Mouse (Mus musculus): ENCODE results near the gene Hnf4a. TPM values are rescaled to one million over a fixed set of nuclear protein-coding genes. Genes with fewer than 3 reads are reported as not detected.

Gene Hnf4a
- polyA plus RNA-seq, 1 experiment from 2014 or later = not detected

DNA sequence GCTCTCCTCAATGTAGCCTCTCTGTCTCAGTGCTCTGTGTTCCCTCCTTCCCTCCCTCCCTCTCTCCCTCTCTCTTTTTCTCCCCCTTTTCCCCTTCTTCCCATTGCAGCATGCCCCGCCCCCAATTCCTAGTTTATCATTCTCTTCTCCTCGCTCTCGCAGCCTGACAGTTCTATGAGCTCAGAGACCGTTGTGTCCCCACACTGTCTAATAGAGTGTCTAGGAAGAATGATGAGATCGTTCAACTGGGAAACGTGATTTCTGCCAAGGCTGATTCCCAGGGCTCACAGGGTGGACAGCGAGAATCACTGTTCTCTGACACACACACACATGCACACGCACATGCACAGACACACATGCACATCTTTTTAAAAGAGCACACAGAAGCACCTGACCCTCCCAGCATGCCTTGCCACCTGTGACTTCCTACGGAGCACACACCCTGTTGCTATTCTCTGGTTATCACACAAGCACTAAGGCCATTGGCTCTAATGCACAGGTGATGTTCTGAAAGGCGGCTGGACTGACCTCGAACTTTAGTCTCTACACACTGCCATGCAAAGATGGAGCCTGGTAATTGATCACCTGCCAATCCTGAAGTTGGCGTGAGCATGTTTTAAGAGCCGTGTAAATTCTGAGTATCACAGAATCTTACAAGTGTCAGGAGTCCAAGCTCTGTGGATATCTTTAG lies 54.8 kb downstream of the Hnf4a start:
- Histone ChIP-seq H3K27ac (no peak overlapping the region), H3K27me3 (ENCODE audit: low read depth, poor library complexity, severe bottlenecking) (no peaks in the 10 kb centered on the region), H3K4me3 (no peak overlapping the region), H3K36me3 (no peaks in the 10 kb centered on the region), H3K4me1 (no peaks in the 10 kb centered on the region), H3K9me3 (replicated peaks) (no peaks in the 10 kb centered on the region)
- WGBS = 83% methylated on average over 13 of the region's 13 CpGs
- DNase-seq (ENCODE audit: low spot score) = no peak

DNA sequence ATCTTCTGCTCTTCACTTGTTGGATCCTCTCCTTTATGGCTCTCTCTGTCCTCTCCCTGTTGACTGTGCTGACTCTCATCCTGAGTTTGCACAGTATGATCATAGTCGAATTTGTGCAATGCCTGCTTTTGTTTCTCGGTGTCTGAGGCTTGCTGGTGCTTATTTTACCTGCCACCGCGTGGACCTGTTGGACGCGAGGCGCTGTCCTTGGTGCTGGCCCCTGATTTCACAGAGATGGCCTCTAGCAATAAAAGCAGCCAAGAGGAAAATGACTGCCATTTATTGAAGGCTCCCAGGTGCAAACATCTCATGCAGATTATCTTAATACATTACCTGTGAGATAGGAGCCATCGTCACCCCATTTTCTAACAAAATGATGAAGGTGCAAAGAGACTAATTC lies 58.0 kb downstream of the Hnf4a start:
- peak; percentile 76 for DNase-seq (ENCODE audit: low spot score)
- H3K36me3 ChIP-seq = no peaks in the 10 kb centered on the region
- H3K4me3 ChIP-seq = no peak overlapping the region
- H3K27ac ChIP-seq = no peak overlapping the region
- H3K4me1 ChIP-seq = no peaks in the 10 kb centered on the region
- H3K27me3 ChIP-seq (ENCODE audit: low read depth, poor library complexity, severe bottlenecking) = no peaks in the 10 kb centered on the region
- H3K9me3 ChIP-seq (replicated peaks) = no peaks in the 10 kb centered on the region
- WGBS = 32% methylated on average over 8 of the region's 8 CpGs

DNA sequence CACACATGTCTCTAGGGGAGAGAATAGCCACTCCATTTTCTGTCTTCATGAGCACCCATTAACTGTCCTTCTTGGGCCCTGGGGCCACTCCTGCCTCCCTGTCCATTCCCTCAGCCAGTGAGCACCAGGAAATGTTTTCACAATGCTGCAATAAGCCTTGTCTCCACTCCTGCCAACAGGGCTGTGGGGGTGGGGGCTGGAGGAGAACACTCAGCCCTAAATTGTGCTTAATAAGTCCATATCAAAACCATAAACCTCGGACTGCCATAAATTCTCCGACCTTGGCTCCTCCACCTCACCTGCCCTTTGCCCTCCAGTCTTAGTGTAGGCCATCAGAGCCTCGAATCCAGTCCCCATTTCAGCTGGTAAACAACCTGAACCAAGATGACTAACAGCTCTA lies 67.7 kb downstream of the Hnf4a start:
- Histone ChIP-seq H3K9me3 (replicated peaks) (no peaks in the 10 kb centered on the region), H3K36me3 (no peaks in the 10 kb centered on the region), H3K27ac (no peak overlapping the region), H3K27me3 (ENCODE audit: low read depth, poor library complexity, severe bottlenecking) (no peaks in the 10 kb centered on the region), H3K4me3 (no peak overlapping the region), H3K4me1 (no peaks in the 10 kb centered on the region)
- 80% methylated on average over 3 of the region's 3 CpGs for WGBS
- DNase-seq (ENCODE audit: low spot score) = no peak

DNA sequence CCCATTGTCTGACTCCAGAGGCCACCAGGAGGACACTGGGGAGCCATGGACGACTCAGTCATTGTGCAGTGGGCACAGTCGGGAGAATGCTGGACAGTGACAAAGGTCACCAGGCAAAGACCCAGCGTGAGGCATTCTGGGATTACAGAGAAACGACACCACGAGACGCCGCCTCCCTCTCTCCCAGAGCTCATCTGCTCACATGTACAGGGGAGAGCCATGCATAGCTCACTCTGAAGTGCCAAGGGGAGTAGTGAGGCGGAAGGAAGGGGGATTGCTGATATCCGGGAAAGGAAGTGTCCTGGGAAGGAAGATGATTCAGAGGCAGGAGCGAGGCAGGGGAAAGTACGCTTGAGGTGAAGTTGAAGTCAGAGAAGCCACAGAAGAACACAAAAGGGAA lies 68.6 kb downstream of the Hnf4a start:
- no peak overlapping the region for H3K4me3 ChIP-seq
- H3K9me3 ChIP-seq (replicated peaks) = no peaks in the 10 kb centered on the region
- H3K27ac ChIP-seq = no peak overlapping the region
- no peaks in the 10 kb centered on the region for H3K36me3 ChIP-seq
- H3K4me1 ChIP-seq = no peaks in the 10 kb centered on the region
- DNase-seq (ENCODE audit: low spot score) = no peak
- no peaks in the 10 kb centered on the region for H3K27me3 ChIP-seq (ENCODE audit: low read depth, poor library complexity, severe bottlenecking)
- WGBS = 66% methylated on average over 11 of the region's 11 CpGs

DNA sequence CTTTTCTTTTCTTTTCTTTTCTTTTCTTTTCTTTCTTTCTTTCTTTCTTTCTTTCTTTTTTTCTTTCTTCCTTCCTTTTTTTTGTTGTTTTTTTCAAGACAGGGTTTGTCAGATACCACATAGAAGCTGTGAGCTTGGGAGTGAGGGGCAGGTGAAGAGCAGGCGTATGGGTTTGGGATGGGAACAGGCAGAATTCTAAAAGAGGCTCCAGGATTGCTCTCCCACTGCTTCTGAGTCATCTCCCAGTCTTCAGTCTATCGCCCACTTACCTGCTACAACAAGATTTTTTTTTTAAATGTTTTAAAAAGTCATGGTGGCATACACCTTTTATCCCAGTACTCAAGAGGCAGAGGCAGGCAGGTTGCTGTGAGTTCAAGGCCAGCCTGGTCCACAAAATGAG lies 71.4 kb downstream of the Hnf4a start:
- no peaks in the 10 kb centered on the region for H3K27me3 ChIP-seq (ENCODE audit: low read depth, poor library complexity, severe bottlenecking)
- H3K4me1 ChIP-seq = no peaks in the 10 kb centered on the region
- no peak for DNase-seq (ENCODE audit: low spot score)
- WGBS = 92% methylated on average over 2 of the region's 2 CpGs
- no peaks in the 10 kb centered on the region for H3K36me3 ChIP-seq
- H3K4me3 ChIP-seq = no peak overlapping the region
- no peak overlapping the region for H3K27ac ChIP-seq
- H3K9me3 ChIP-seq (replicated peaks) = no peaks in the 10 kb centered on the region

DNA sequence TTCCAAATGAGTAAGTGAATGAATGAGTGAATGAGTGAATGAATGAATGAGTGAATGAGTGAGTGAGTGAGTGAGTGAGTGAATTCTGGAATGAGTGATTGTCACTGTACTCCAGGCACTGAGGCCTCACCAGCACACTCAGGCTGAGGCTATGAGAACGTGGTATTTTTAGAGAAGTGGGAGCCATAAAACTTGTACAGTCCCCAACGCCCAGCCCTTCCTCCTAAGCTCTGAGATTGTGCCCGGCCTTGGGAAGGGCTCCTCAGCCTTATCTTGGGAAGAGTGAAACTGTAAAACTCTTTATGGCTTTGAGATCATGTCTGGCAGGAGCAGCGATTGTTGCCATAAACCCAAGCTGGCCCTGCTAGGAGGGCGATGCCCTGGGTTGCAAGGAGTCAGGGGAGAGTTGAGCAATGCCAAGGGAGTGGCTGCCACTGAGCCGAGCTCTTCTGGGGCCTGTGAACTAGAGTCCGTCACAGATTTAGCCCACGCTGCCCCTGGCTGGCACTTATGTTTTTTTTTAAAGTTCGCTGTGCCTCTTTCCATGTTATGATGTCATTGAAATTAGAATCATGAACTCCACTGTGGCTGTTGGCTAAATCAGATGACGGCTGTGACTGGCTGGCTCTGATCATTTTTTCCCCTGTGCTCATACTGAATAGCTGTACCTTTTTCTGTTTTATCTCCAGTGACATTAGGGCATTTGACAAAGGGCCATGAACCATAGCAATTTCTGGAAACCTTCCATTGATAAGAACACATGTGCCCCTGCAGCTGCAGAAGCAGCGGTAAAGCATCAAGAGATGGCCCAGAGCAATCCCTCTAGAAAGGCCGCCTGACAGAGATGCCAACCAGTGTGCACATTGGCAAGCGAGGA lies 73.7 kb downstream of the Hnf4a start:
- Histone ChIP-seq H3K27ac (no peak overlapping the region), H3K36me3 (no peaks in the 10 kb centered on the region), H3K9me3 (replicated peaks) (no peaks in the 10 kb centered on the region), H3K4me1 (no peaks in the 10 kb centered on the region), H3K27me3 (ENCODE audit: low read depth, poor library complexity, severe bottlenecking) (no peaks in the 10 kb centered on the region), H3K4me3 (no peak overlapping the region)
- WGBS = 80% methylated on average over 13 of the region's 13 CpGs
- no peak for DNase-seq (ENCODE audit: low spot score)

DNA sequence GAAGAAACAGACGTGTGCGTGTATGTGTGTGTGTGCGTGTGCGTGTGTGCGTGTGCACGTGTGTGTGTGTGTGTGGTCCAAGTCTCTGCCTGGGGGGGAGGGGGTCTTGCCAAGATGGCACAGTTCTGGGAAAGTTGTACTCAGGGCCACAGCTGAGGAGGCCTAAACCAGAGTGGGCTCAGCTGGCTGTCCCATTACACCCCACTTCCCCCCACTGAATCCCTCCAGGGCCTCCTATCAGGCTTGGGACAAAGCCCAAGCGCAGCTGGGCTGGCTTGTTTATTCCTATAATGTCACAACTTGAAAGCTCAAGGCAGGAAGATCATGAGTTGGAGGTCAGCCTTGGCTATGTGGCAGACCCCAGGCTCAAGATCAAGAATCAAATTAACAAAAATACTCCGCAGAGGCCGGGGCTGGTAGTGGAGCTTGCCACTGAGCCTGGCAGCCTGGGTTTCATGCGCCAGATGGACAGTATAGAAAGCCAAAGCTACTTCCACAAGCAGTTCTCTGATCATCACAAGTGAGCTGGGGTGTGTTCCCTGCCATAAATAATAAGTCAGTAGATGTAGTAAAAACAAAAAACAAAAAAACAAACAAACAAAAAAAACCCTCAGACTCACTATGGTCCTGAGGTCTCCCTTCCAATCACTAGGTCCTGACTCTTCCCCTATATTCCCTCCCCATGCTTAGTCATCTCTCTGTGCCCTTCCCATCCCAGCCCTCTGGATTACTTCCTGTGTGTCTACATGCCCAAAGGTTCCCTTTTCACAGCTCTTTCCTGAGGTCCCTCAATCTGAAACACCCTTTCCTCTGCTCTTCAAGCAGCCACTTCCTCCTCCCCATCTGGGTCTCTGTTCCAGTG lies 76.8 kb downstream of the Hnf4a start:
- no peak overlapping the region for H3K4me3 ChIP-seq
- H3K36me3 ChIP-seq = no peaks in the 10 kb centered on the region
- H3K4me1 ChIP-seq = peaks cover 6% of the 10 kb centered on the region; the same call in 1 of the 2 replicates
- WGBS = 94% methylated on average over 10 of the region's 10 CpGs
- no peaks in the 10 kb centered on the region for H3K9me3 ChIP-seq (replicated peaks)
- no peak overlapping the region for H3K27ac ChIP-seq
- DNase-seq (ENCODE audit: low spot score) = no peak
- no peaks in the 10 kb centered on the region for H3K27me3 ChIP-seq (ENCODE audit: low read depth, poor library complexity, severe bottlenecking)

DNA sequence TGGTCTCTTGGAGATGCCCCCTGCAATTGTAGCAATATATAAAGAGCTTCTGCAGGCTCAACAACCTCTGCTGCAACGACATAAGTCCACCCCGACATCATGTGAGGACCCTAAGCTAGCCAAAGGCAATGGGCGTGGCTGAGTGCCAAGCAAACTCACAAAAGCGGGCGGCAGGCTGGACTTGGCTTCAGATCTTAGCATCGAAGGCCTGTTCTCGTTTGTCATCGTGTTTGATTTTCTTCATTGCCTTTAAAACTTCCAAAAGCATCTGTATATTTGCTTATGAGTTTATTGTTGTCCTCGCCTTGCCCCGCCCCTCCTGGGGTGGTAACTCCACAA lies 77.4 kb downstream of the Hnf4a start:
- WGBS = 85% methylated on average over 10 of the region's 10 CpGs
- Histone ChIP-seq H3K4me3 (no peak overlapping the region), H3K36me3 (no peaks in the 10 kb centered on the region), H3K9me3 (replicated peaks) (no peaks in the 10 kb centered on the region), H3K4me1 (peaks cover 6% of the 10 kb centered on the region; the same call in 1 of the 2 replicates), H3K27ac (no peak overlapping the region), H3K27me3 (ENCODE audit: low read depth, poor library complexity, severe bottlenecking) (no peaks in the 10 kb centered on the region)
- DNase-seq (ENCODE audit: low spot score) = no peak

DNA sequence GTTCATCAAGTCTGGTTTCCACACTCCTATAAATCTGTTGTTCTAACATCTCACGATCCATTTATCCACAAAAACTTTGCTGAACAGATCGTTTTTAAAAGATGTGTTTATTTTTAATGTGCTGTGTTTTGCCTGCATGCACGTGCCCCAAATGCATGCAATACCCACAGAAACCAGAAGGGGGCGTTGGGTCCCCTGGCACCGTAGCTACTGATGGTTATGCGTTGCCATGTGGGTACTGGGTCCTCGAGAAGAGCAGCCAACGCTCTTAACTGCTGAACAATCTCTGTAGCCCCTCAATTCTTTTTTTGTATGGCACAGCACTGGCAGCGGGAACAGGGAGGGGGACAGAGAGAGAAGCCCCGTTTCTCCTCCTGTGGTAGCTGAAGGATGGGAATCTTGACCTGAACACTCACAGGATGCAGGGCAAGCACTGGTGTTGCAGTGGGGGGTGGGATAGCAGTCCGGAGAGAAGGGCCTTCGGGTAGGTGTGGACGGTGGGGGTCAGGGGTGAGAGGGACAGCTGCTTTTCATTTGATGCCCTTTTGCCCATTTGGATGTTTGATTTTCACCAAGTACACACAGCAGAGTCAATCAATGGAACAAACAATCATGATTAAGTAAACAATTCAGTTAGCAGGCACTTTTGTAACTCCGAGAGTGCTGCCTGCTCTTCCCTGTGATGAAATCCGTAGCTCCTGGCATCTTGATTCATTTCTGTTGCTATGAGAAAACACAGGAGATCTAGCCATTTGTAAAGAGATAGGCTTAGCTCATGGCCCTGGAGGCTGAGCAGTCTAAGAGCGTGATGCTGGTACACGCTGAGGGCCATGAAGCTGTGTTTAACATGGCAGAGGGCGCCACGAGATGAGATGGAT lies 80.0 kb downstream of the Hnf4a start:
- H3K27ac ChIP-seq = no peak overlapping the region
- peaks cover 16% of the 10 kb centered on the region; the same call in 1 of the 2 replicates for H3K4me1 ChIP-seq
- peak; percentile 72 for DNase-seq (ENCODE audit: low spot score)
- WGBS = 47% methylated on average over 19 of the region's 19 CpGs
- H3K9me3 ChIP-seq (replicated peaks) = no peaks in the 10 kb centered on the region
- no peaks in the 10 kb centered on the region for H3K27me3 ChIP-seq (ENCODE audit: low read depth, poor library complexity, severe bottlenecking)
- no peak overlapping the region for H3K4me3 ChIP-seq
- H3K36me3 ChIP-seq = no peaks in the 10 kb centered on the region

DNA sequence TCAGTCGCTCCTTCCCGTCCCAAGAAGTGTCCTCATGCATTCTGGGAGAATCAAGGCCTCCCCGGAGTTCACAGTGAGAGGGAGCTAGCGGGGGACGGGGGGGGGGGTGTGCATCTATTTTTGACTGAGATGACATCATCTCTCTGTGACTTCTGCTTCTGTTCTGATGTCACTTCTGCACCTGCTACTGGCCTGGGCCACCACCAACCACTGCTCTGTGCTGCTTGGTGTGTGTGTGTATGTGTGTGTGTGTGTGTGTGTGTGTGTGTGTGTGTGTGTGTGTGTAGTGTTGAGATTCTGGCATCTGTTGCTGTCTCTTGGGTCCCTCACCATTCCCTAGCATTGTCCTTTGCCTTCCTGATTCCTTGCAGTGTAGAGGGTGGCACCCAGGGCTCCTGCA lies 80.9 kb downstream of the Hnf4a start:
- WGBS = 87% methylated on average over 5 of the region's 5 CpGs
- H3K27ac ChIP-seq = no peak overlapping the region
- H3K36me3 ChIP-seq = no peaks in the 10 kb centered on the region
- peaks cover 16% of the 10 kb centered on the region; the same call in 1 of the 2 replicates for H3K4me1 ChIP-seq
- no peak overlapping the region for H3K4me3 ChIP-seq
- DNase-seq (ENCODE audit: low spot score) = no peak
- H3K27me3 ChIP-seq (ENCODE audit: low read depth, poor library complexity, severe bottlenecking) = no peaks in the 10 kb centered on the region
- no peaks in the 10 kb centered on the region for H3K9me3 ChIP-seq (replicated peaks)

DNA sequence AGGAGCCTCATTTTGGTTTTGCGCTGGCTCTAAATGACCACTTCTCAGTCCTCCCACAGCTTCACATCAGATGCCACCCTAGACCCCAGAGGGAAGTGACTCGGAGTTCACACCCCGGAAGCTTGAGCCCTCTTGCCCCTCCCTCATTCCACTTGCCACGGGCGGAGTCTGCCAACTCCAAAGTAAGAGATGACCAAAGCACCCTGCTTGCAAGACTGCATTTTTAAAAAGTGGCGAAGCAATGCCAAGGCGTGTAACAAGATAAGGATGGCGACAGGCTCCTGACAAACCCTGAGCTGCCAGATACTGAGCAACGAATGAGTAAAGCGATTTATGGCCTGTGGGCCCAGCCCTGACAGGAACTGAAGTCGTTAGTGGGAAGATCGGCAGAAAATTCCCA lies 83.6 kb downstream of the Hnf4a start:
- H3K27ac ChIP-seq = no peak overlapping the region
- no peak for DNase-seq (ENCODE audit: low spot score)
- no peaks in the 10 kb centered on the region for H3K27me3 ChIP-seq (ENCODE audit: low read depth, poor library complexity, severe bottlenecking)
- H3K4me1 ChIP-seq = peaks cover 16% of the 10 kb centered on the region; the same call in 1 of the 2 replicates
- WGBS = 61% methylated on average over 12 of the region's 12 CpGs
- no peak overlapping the region for H3K4me3 ChIP-seq
- no peaks in the 10 kb centered on the region for H3K36me3 ChIP-seq
- no peaks in the 10 kb centered on the region for H3K9me3 ChIP-seq (replicated peaks)

DNA sequence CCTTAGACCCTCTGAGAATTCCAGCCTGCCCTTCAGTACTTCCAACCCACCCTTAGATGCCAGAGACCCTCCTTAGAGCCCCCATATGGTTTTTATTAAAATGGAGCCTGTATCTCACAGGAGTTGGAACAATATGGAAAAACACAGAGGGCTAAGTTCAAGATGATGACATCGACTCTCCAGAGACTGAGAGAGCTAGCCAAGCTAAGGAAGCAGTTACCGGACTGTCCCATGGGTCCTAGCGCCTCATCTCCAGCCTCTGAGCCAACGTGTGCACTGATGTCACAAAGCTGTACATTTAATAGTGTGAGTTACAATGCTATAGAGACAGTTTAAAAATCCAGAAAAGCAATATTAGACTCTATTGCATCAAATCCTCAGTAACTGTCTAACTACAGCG lies 84.4 kb downstream of the Hnf4a start:
- Histone ChIP-seq H3K36me3 (no peaks in the 10 kb centered on the region), H3K9me3 (replicated peaks) (no peaks in the 10 kb centered on the region), H3K4me3 (no peak overlapping the region), H3K27ac (no peak overlapping the region), H3K27me3 (ENCODE audit: low read depth, poor library complexity, severe bottlenecking) (no peaks in the 10 kb centered on the region), H3K4me1 (peaks cover 16% of the 10 kb centered on the region; the same call in 1 of the 2 replicates)
- WGBS = 73% methylated on average over 5 of the region's 5 CpGs
- no peak for DNase-seq (ENCODE audit: low spot score)

All from limb, embryonic 10.5 days (tissue).